Mouse (Mus musculus): ENCODE measurements around the gene Taldo1. TPM values are rescaled to one million over a fixed set of nuclear protein-coding genes. Genes with fewer than 3 reads are reported as not detected.

The Taldo1 gene
- polyA plus RNA-seq (2014; fragmentation: Nextera tagmentation; extraction: Ambion mirVana): 252 and 262 TPM in 2 replicates

DNA sequence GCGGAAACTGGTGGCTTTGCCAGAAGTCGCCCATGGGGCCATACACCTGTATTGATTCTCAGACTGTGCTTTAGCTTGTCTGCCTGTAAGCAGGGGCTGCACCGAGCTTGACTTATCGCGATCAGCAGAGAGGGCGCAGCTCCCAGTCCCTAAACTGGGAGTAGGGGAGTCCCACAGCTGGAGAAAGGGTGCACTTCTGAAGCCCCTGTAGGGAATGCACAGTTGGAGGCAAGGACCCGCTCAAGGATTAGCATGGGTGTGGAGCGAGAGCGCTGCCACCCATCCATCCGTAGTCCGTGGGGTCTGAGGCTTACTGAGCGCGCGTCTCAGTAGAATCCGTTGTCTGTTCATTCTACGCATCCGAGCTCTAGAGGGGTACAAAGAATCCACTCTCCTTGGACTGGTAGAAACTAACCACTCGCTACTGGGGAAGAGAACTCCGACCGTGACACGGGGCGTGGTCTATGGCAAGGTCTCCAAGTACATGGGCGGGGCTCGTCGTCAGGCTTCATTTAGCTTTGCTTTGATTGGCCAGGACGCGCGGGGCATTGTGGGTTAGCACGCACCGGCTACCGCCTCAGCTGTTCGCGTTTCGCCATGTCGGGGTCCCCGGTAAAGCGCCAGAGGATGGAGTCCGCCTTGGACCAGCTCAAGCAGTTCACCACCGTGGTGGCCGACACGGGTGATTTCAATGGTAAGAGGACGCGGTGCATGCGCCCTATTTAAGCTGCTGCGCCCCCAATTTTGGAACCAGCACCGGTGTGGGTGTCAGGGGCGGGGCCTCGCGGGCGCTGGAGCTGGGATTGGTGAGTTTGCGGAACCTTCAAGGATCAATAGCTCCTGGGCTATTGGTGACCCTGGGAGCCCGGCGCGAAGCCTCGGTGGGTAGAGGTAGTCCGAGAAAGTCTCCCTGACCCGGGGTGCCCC is at the start of gene Taldo1:
Taldo1 (plus strand) TSS at position 575 of the 927 bp plus-strand sequence.
- Histone ChIP-seq H3K27me3 (ENCODE audit: control insufficient read depth, insufficient read depth, low read length) (no peaks in the 10 kb centered on the region), H3K27ac (ENCODE audit: low read length) (peak within 1 kb of the TSS; percentile 53; the same call in 1 of the 2 replicates), H3K9me3 (ENCODE audit: control insufficient read depth, low read depth, low read length) (no peaks in the 10 kb centered on the region), H3K4me1 (ENCODE audit: control insufficient read depth, insufficient read depth, low read length) (peaks cover 11% of the 10 kb centered on the region), H3K36me3 (ENCODE audit: control insufficient read depth, insufficient read depth, low read length) (peaks cover 11% of the 10 kb centered on the region; the same call in 1 of the 2 replicates), H3K4me2 (replicated peaks; ENCODE audit: low read depth, low read length) (peak within 1 kb of the TSS; percentile 94), H3K4me3 (ENCODE audit: low read depth, low read length) (peak within 1 kb of the TSS; percentile 72), H3K9ac (replicated peaks; ENCODE audit: low read depth, low read length) (peak within 1 kb of the TSS; percentile 52)
- peak; percentile 93 for ATAC-seq (ENCODE audit: insufficient number of reproducible peaks, insufficient read depth, low FRiP score, low read depth)
- under 1% methylated on average over 57 of the region's 57 CpGs for WGBS

DNA sequence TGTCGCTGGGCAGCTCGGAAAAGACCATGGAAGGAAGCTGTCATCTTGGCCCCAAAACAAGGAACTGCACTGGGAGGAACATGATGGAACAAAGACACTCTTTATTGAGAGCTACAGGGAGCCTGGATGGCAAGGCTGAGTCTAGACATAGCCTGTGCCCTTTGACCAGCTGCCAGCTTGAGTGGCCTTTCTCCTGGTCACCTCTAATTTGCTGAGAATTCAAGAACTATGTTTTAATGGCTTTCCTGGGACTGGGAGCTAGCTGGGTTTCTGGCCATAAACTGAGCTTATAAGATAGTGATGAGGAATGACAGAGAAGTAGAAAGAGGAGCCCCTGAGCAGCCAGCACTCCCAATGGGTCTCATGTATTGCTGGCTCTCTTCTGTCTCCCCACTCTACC is 48.8 kb upstream of the Taldo1 start:
- Histone ChIP-seq H3K27me3 (ENCODE audit: control insufficient read depth, insufficient read depth, low read length) (no peaks in the 10 kb centered on the region), H3K4me2 (replicated peaks; ENCODE audit: low read depth, low read length) (no peak overlapping the region), H3K27ac (ENCODE audit: low read length) (no peak overlapping the region), H3K9me3 (ENCODE audit: control insufficient read depth, low read depth, low read length) (no peaks in the 10 kb centered on the region), H3K9ac (replicated peaks; ENCODE audit: low read depth, low read length) (no peak overlapping the region), H3K4me1 (ENCODE audit: control insufficient read depth, insufficient read depth, low read length) (0 out of 2 replicates have a peak, but pooled peaks cover 4% of the 10 kb centered on the region), H3K36me3 (ENCODE audit: control insufficient read depth, insufficient read depth, low read length) (0 out of 2 replicates have a peak, but pooled peaks cover 2% of the 10 kb centered on the region), H3K4me3 (ENCODE audit: low read depth, low read length) (no peak overlapping the region)
- ATAC-seq (ENCODE audit: insufficient number of reproducible peaks, insufficient read depth, low FRiP score, low read depth): no peak
- 67% methylated on average over 2 of the region's 2 CpGs for WGBS

DNA sequence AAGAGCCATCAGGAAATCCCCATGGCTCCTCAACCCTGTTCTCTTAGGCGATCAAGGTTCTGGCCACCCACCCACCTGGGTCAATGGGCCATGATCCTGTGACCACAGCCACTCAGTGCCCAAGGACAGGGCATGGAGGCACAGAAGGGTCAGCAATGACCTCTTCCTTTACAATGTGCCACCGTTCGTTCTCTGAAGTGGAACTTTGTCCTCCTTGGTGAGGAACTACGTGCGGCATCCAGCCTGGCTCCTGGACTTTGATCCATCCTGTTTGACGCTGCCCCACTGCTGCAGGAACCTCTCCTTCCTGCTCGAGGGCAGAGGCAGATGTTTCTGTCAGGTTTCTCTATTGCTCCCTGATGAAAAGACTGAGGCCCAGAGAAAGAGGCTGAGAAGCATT is 48.3 kb upstream of the Taldo1 start:
- H3K4me3 ChIP-seq (ENCODE audit: low read depth, low read length): no peak overlapping the region
- H3K9me3 ChIP-seq (ENCODE audit: control insufficient read depth, low read depth, low read length): no peaks in the 10 kb centered on the region
- no peak overlapping the region for H3K9ac ChIP-seq (replicated peaks; ENCODE audit: low read depth, low read length)
- H3K27me3 ChIP-seq (ENCODE audit: control insufficient read depth, insufficient read depth, low read length): no peaks in the 10 kb centered on the region
- 0 out of 2 replicates have a peak, but pooled peaks cover 2% of the 10 kb centered on the region for H3K36me3 ChIP-seq (ENCODE audit: control insufficient read depth, insufficient read depth, low read length)
- H3K4me2 ChIP-seq (replicated peaks; ENCODE audit: low read depth, low read length): no peak overlapping the region
- H3K4me1 ChIP-seq (ENCODE audit: control insufficient read depth, insufficient read depth, low read length): 0 out of 2 replicates have a peak, but pooled peaks cover 4% of the 10 kb centered on the region
- 68% methylated on average over 7 of the region's 7 CpGs for WGBS
- ATAC-seq (ENCODE audit: insufficient number of reproducible peaks, insufficient read depth, low FRiP score, low read depth): no peak
- no peak overlapping the region for H3K27ac ChIP-seq (ENCODE audit: low read length)

DNA sequence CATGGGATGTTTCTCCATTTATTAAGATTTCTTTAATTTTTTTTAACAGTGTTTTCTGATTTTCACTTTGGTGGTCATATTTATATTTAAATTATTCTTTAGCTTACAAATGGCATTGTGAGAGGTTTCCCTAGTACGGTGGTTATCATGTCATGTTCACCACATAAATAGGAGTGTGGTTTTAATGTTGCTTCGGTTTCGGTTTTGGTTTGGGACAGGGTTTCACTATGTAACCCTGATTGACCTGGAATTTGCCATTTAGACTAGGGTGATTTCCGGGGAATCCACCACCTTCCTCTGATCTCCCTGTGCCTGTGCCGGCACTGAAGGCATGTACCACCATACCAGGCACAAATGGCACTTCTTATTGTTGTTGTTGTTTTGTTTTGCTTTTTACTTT is 47.2 kb upstream of the Taldo1 start:
- 0 out of 2 replicates have a peak, but pooled peaks cover 2% of the 10 kb centered on the region for H3K36me3 ChIP-seq (ENCODE audit: control insufficient read depth, insufficient read depth, low read length)
- no peak overlapping the region for H3K4me3 ChIP-seq (ENCODE audit: low read depth, low read length)
- H3K4me2 ChIP-seq (replicated peaks; ENCODE audit: low read depth, low read length): no peak overlapping the region
- no peaks in the 10 kb centered on the region for H3K9me3 ChIP-seq (ENCODE audit: control insufficient read depth, low read depth, low read length)
- no peak overlapping the region for H3K27ac ChIP-seq (ENCODE audit: low read length)
- 89% methylated on average over 5 of the region's 5 CpGs for WGBS
- 0 out of 2 replicates have a peak, but pooled peaks cover 4% of the 10 kb centered on the region for H3K4me1 ChIP-seq (ENCODE audit: control insufficient read depth, insufficient read depth, low read length)
- H3K27me3 ChIP-seq (ENCODE audit: control insufficient read depth, insufficient read depth, low read length): no peaks in the 10 kb centered on the region
- H3K9ac ChIP-seq (replicated peaks; ENCODE audit: low read depth, low read length): no peak overlapping the region
- no peak for ATAC-seq (ENCODE audit: insufficient number of reproducible peaks, insufficient read depth, low FRiP score, low read depth)

DNA sequence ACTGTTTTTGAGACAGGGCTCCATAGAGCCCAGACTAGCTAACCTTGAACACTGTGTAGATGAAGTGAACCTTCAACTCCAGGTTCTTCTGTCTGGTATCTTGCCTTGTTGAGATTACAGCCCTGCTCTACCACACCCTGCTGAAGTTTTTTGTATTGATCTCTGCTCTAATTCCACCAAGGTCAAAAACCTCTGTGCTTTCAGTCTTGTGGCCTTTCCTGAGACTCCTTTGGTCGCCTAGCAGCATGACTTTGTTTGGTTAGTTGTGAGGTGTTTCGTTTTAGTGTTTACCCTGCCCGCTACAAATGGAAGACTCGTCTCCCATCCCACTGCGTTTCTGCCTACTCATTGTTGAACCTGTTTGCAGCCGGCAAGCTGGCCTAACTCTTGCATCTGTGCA is 40.9 kb upstream of the Taldo1 start:
- H3K4me1 ChIP-seq (ENCODE audit: control insufficient read depth, insufficient read depth, low read length): no peaks in the 10 kb centered on the region
- H3K4me2 ChIP-seq (replicated peaks; ENCODE audit: low read depth, low read length): no peak overlapping the region
- no peaks in the 10 kb centered on the region for H3K27me3 ChIP-seq (ENCODE audit: control insufficient read depth, insufficient read depth, low read length)
- H3K4me3 ChIP-seq (ENCODE audit: low read depth, low read length): no peak overlapping the region
- no peaks in the 10 kb centered on the region for H3K9me3 ChIP-seq (ENCODE audit: control insufficient read depth, low read depth, low read length)
- WGBS: 63% methylated on average over 6 of the region's 6 CpGs
- no peak overlapping the region for H3K9ac ChIP-seq (replicated peaks; ENCODE audit: low read depth, low read length)
- H3K36me3 ChIP-seq (ENCODE audit: control insufficient read depth, insufficient read depth, low read length): no peaks in the 10 kb centered on the region
- peak; percentile 33; the same call in 1 of the 2 replicates for ATAC-seq (ENCODE audit: insufficient number of reproducible peaks, insufficient read depth, low FRiP score, low read depth)
- H3K27ac ChIP-seq (ENCODE audit: low read length): no peak overlapping the region

DNA sequence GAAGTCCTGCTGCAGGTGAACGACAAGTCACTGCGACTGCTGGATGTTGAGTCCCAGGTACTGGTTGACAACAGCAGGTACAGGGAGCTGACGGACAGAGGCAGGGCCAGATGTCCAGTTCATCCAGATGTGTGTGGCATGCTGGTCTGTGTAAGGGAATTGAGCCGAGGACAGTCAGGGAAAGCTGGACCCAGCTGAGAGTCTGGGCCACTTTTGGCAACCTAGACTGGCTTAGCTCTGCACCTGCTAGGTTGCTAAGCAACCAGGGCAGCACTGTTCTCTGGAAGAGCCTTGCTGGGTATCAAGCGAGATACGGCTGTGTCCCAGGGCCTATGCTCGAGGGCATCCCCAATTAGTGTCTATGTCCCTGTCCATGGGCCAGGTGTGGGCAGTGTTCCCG is 36.9 kb upstream of the Taldo1 start:
- WGBS: 76% methylated on average over 8 of the region's 8 CpGs
- Histone ChIP-seq H3K4me2 (replicated peaks; ENCODE audit: low read depth, low read length) (no peak overlapping the region), H3K9ac (replicated peaks; ENCODE audit: low read depth, low read length) (no peak overlapping the region), H3K36me3 (ENCODE audit: control insufficient read depth, insufficient read depth, low read length) (no peaks in the 10 kb centered on the region), H3K4me1 (ENCODE audit: control insufficient read depth, insufficient read depth, low read length) (no peaks in the 10 kb centered on the region), H3K4me3 (ENCODE audit: low read depth, low read length) (no peak overlapping the region), H3K27me3 (ENCODE audit: control insufficient read depth, insufficient read depth, low read length) (no peaks in the 10 kb centered on the region), H3K9me3 (ENCODE audit: control insufficient read depth, low read depth, low read length) (no peaks in the 10 kb centered on the region), H3K27ac (ENCODE audit: low read length) (no peak overlapping the region)
- no peak for ATAC-seq (ENCODE audit: insufficient number of reproducible peaks, insufficient read depth, low FRiP score, low read depth)

DNA sequence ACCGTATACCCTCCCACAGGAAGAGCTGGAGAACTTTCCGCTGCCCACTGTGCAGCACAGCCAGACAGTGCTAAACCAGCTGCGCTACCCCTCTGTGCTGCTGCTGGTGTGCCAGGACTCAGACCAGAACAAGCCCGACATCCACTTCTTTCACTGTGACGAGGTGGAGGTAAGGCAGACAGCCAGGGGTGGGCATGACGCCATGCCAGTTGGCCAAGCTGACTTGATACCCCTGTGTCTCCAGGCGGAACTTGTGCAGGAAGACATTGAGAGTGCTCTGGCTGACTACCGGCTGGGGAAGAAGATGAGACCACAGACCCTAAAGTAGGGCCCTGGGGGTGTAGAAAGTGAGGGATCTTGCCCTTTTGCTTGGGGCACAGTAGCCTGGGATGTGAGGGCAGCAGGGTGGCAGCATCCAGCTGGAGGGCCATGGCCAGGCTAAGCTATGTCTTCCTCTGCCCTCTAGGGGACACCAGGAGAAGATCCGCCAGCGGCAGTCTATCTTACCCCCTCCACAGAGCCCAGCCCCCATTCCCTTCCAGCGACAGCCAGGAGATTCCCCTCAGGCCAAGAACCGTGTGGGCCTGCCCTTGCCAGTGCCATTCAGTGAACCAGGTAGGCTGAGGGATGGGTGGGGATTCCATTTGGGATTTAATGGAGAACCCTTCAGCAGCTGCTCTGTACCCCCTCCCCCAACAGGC is 36.2 kb upstream of the Taldo1 start:
- H3K9ac ChIP-seq (replicated peaks; ENCODE audit: low read depth, low read length): no peak overlapping the region
- no peak overlapping the region for H3K4me2 ChIP-seq (replicated peaks; ENCODE audit: low read depth, low read length)
- H3K4me1 ChIP-seq (ENCODE audit: control insufficient read depth, insufficient read depth, low read length): no peaks in the 10 kb centered on the region
- H3K36me3 ChIP-seq (ENCODE audit: control insufficient read depth, insufficient read depth, low read length): no peaks in the 10 kb centered on the region
- no peak for ATAC-seq (ENCODE audit: insufficient number of reproducible peaks, insufficient read depth, low FRiP score, low read depth)
- no peaks in the 10 kb centered on the region for H3K9me3 ChIP-seq (ENCODE audit: control insufficient read depth, low read depth, low read length)
- whole genome bisulfite sequencing: 61% methylated on average over 12 of the region's 12 CpGs
- no peaks in the 10 kb centered on the region for H3K27me3 ChIP-seq (ENCODE audit: control insufficient read depth, insufficient read depth, low read length)
- no peak overlapping the region for H3K27ac ChIP-seq (ENCODE audit: low read length)
- H3K4me3 ChIP-seq (ENCODE audit: low read depth, low read length): no peak overlapping the region

DNA sequence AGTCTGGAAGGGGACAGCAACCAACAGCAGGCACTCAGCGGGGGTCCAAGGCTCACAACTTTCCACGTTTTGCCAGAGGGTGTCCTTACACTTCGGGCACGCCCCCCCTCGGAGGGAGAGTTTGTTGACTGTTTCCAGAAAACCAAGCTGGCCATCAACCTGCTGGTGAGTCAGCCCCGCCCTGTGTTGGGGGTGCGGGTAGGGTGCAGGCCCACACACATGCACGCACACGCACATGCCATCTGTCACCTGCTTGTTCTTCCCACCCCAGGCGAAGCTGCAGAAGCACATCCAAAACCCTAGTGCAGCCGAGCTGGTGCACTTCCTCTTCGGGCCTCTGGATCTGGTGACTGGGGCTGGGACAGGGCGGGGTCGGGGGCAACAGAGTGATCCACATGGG is 35.0 kb upstream of the Taldo1 start:
- Histone ChIP-seq H3K27me3 (ENCODE audit: control insufficient read depth, insufficient read depth, low read length) (no peaks in the 10 kb centered on the region), H3K9ac (replicated peaks; ENCODE audit: low read depth, low read length) (no peak overlapping the region), H3K4me1 (ENCODE audit: control insufficient read depth, insufficient read depth, low read length) (no peaks in the 10 kb centered on the region), H3K36me3 (ENCODE audit: control insufficient read depth, insufficient read depth, low read length) (no peaks in the 10 kb centered on the region), H3K27ac (ENCODE audit: low read length) (no peak overlapping the region), H3K4me3 (ENCODE audit: low read depth, low read length) (no peak overlapping the region), H3K4me2 (replicated peaks; ENCODE audit: low read depth, low read length) (no peak overlapping the region), H3K9me3 (ENCODE audit: control insufficient read depth, low read depth, low read length) (no peaks in the 10 kb centered on the region)
- 73% methylated on average over 14 of the region's 14 CpGs for WGBS
- no peak for ATAC-seq (ENCODE audit: insufficient number of reproducible peaks, insufficient read depth, low FRiP score, low read depth)

Data from stomach, embryonic 14.5 days (tissue).